Mouse (Mus musculus) lung, postnatal 14 days (tissue): ENCODE data around the gene Cby1.

Experiments used
- DNase-seq: peaks from one replicate; pipeline ENCODE4 v3.0.0; 2021

Cby1 gene

DNA sequence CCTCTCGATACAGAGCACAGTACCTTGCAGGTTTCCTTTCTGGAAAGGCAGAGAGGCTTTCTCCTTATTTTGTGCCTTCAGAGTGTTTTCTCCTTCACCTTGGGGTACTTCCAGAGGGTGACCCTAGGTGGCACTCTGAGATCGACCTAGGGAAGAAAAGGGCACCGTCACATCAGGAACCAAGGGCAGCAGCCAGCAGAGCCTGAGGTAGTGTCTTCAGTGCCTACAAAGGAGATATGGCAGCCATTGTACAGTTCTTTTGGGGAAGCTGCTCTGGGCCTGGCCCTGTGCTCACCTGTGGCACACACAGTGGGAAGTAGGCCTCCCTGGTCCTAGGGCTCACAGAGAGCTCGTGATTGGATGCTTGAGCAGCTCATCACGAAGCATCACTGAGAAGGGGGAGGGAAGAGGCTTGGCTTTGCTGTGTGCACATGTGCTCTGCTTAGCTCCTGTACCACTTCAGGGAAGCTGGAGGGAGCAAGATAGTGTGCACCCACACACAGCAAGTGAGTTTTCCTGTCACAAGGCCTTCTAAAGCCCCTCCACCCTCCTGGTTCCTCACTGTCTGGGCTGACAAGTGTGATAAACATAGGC lies 49.3 kb downstream of the Cby1 start:
- no peak for DNase-seq

DNA sequence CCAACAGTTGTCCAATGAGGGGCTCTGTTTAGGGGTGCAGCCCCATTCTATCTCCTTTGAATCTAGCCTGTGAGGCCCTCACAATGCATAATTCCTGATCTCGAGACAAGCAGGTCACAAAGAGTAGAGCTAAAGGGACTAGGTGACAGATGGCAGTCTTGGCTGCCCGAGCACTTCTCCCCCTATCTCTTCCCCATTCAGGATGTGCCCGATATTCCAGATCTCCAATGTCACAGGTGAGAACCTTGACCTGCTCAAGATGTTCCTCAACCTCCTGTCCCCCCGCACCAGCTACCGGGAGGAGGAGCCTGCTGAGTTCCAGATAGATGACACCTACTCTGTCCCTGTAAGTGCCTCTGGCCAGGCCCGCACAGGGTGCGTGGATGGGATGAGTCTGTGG lies 56.6 kb downstream of the Cby1 start:
- DNase-seq = no peak

DNA sequence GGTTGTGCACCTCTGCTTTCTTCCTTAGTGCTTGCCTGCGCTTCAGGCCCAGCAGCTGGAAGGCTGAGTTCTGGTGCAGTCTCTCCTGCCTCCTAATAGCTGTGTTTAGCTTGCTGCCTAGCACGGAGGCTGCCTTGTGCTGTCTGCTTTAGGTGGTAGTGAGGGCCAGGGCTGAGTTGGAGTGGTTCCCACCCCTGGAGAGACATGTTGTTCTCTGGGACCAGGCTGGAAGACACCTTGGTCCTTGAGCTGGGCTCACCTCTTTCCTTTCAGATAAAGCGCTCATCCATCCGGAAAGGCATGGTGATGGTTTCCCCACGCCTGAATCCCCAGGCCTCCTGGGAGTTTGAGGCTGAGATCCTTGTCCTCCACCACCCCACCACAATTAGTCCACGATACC lies 57.7 kb downstream of the Cby1 start:
- DNase-seq = no peak
